Mouse (Mus musculus) left cerebral cortex, adult 8-10 months (tissue): ENCODE data around the gene Fhit. TPM values are rescaled to one million over a fixed set of nuclear protein-coding genes. Genes with fewer than 3 reads are reported as not detected.

Experiments
- DNase-seq, 2 experiments: peaks; one replicate each; pipeline ENCODE4 v3.0.0; 2022; ENCODE audit warnings: low spot score in 2 of 2
- total RNA-seq, 4 experiments: library from RNA; stranded (reverse); gene quantifications; 2 replicates each; pipeline ENCODE4 v1.2.4; 2022

Gene Fhit
- total RNA-seq, 4 experiments from 2014 or later: 4.6 to 9.3 (median 6.3) TPM

- DNase-seq: no peak
Measured at GRCm38 (mm10) chr14:10367783-10368680, 793.8 kb downstream of the Fhit start.

DNA sequence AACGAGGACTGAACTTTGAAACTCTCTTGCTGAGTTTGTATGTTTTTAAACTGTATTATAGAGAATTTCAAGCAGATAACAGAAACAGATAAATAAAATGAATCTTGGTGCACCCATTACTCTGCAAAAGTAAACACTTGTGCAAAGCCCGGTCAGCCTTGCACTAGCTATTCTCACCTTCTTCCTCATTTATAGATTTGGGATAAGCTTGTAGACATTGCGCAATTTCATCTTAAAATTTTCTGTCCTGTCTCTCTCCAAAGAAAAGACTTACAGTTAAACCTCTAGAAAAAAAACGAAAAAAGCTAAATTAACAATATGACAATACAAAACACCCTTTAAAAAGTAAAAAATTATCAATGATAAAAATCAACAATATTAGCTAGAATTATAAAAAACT lies 795.0 kb downstream of the Fhit start:
- DNase-seq: no peak

GRCm38 (mm10) chr14:10364281-10364680 lies 797.6 kb downstream of the Fhit start:
- DNase-seq: no peak

- no peak for DNase-seq
Measured at GRCm38 (mm10) chr14:10363306-10363705, 798.5 kb downstream of the Fhit start.

GRCm38 (mm10) chr14:10345905-10346304 lies 815.9 kb downstream of the Fhit start:
- no peak for DNase-seq

- DNase-seq: no peak
Measured at GRCm38 (mm10) chr14:10344064-10344463, 817.8 kb downstream of the Fhit start.

GRCm38 (mm10) chr14:10316764-10317163 lies 845.1 kb downstream of the Fhit start:
- DNase-seq: no peak

GRCm38 (mm10) chr14:10312190-10312589 lies 849.6 kb downstream of the Fhit start:
- DNase-seq: no peak

DNA sequence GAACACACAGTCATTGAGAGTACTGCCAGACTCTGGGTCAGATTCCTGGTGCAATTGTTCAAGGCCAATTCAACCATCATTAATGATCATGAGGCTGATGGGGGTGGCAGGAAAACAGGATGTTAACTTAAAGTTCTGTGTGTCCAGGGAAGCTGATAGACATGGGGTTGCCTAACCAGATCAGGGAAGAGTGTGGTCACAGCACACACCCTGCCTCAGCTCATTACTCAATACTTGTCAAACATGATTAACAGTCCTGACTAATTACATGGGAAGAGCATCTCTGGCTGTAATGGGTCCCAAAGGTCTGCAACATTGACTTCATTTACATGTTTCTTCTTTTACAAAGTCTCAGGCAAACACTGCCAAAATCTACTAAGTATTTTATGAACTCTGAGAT lies 856.5 kb downstream of the Fhit start:
- no peak for DNase-seq

- no peak for DNase-seq
Measured at GRCm38 (mm10) chr14:10301497-10301896, 860.3 kb downstream of the Fhit start.

DNA sequence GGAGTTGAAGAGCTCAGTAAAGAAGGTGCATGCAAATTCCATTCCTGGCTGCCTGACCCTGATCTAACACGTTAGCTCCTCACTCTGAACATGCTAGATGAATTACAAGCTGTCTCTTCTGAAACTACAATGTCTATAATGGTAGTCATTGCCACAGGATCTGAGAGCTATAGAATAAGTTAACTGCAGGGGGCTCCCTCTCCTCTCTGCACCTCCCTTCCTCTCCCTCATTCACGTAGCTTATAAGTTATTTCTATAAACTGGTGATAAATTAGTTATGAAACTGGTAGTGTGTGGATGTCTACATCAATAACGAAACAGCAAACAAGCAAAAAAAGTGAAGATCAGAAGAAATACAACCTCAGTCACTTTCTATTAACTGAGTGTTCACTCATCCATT lies 860.9 kb downstream of the Fhit start:
- no peak for DNase-seq

GRCm38 (mm10) chr14:10299030-10299429 lies 862.8 kb downstream of the Fhit start:
- no peak for DNase-seq

DNA sequence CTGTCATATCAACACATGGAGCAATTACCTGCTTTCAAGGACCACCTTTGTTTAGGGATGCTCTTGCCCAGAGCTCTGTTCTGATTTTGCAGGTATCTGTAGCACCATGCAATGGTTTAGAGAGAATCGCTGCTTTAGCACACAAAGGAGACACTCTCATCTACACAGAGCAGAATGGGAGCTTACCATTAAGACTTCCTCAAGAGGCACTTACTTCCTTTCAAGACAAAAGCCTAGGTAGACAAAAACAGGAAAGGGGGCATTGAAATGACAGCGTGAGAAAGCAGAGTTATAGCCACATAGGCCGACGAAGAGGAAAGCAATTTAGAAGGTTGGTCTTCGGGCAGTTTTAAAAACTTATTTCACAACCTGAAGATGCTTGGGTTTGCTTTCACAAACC lies 872.8 kb downstream of the Fhit start:
- no peak for DNase-seq

- DNase-seq: no peak
Measured at GRCm38 (mm10) chr14:10286027-10286426, 875.8 kb downstream of the Fhit start.

GRCm38 (mm10) chr14:10228708-10229107 lies 933.1 kb downstream of the Fhit start:
- no peak for DNase-seq

- peak; percentile 4 to 34 for DNase-seq
Measured at GRCm38 (mm10) chr14:10221847-10222246, 940.0 kb downstream of the Fhit start.

- DNase-seq: no peak
Measured at GRCm38 (mm10) chr14:10213216-10213615, 948.6 kb downstream of the Fhit start.

- no peak for DNase-seq
Measured at GRCm38 (mm10) chr14:10211184-10211583, 950.7 kb downstream of the Fhit start.

- DNase-seq: no peak
Measured at GRCm38 (mm10) chr14:10209007-10209406, 952.8 kb downstream of the Fhit start.

DNA sequence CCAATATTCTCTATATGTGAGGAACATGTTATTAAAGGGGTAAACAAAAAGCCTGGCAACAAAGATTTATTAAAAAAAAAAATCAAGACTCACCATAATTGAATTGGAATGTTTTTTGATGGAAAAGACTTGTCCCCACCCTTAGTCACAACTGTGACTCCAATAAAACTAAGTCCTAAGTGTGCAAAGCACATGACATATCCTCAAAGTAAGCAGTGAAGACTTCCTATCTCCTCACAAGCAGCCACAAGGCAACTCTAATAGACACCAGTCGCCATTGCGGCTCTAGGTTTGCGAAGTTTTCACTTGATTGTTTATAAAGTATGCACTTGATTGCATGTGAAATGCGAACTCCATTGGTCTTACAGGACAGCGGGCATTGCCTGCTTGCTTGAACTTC lies 956.1 kb downstream of the Fhit start:
- DNase-seq: no peak

GRCm38 (mm10) chr14:10205290-10205689 lies 956.5 kb downstream of the Fhit start:
- no peak for DNase-seq

DNA sequence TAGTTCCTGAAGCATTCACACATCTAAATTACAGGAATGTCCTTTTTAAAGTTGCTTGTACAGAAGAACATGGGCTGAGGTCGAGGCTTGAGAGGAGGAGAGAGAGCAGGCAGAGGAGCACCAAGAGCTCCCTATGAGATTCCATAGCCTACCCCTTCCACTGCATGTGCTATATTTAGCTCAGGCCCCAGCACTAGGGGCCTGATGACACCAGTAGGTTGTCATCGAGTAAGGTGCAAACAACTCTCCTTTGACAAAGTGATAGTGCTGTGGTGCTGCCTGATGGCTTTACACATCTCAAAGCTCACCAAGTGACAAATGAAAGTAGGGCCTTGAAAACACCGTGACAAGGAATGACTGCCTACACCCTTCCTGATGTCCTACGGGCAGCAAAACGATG lies 967.7 kb downstream of the Fhit start:
- DNase-seq: no peak

- no peak for DNase-seq
Measured at GRCm38 (mm10) chr14:10171761-10172160, 990.1 kb downstream of the Fhit start.
